Mouse (Mus musculus) limb, embryonic 10.5 days (tissue): Measurements from ENCODE around the gene Slc5a9. TPM values are rescaled to one million over a fixed set of nuclear protein-coding genes. Genes with fewer than 3 reads are reported as not detected.
"Not testable (repeated sequence)": the region's sequence is repeated elsewhere in the genome, so short reads cannot be mapped to it uniquely, and the experiment has no call there.

Experiments
- DNase-seq: peaks from one replicate; pipeline ENCODE4 v3.0.0-alpha.2; 2017; ENCODE audit warnings: low spot score
- H3K27ac ChIP-seq: fragments of 300-500 bp; sonication (generic); 2 replicates; pipeline ENCODE4 v1.5.1; 2016; ENCODE audit warnings: mild to moderate bottlenecking
- H3K27me3 ChIP-seq: fragments of 300-500 bp; sonication (generic); 2 replicates; pipeline ENCODE4 v1.6.1; 2016; ENCODE audit warnings: low read depth, mild to moderate bottlenecking; ENCODE audit not compliant: poor library complexity, severe bottlenecking
- H3K36me3 ChIP-seq: fragments of 300-500 bp; sonication (generic); 2 replicates; pipeline ENCODE4 v1.6.1; 2016; ENCODE audit warnings: mild to moderate bottlenecking, moderate library complexity
- H3K4me1 ChIP-seq: fragments of 300-500 bp; sonication (generic); 2 replicates; pipeline ENCODE4 v1.6.1; 2016
- H3K4me3 ChIP-seq: fragments of 300-500 bp; sonication (generic); 2 replicates; pipeline ENCODE4 v1.5.1; 2016; ENCODE audit warnings: mild to moderate bottlenecking, moderate library complexity
- H3K9me3 ChIP-seq: fragments of 300-500 bp; sonication (generic); replicated peaks from 2 replicates; pipeline ENCODE4 v1.6.1; 2016; ENCODE audit warnings: mild to moderate bottlenecking
- WGBS: fragments of 180-500 bp; shearing (Covaris S2); methylation state at CpG from one replicate; pipeline ENCODE4 v1.1.7; 2016; 5-methylcytosine and 5-hydroxymethylcytosine counted together
- polyA plus RNA-seq: library from polyadenylated mRNA; unstranded; fragments of >200 nt; fragmentation: Nextera tagmentation; extraction: Ambion mirVana; gene quantifications from 2 replicates; pipeline ENCODE4 v1.2.1, GENCODE M21; 2016

The Slc5a9 gene
- polyA plus RNA-seq = not detected in 2 replicates

DNA sequence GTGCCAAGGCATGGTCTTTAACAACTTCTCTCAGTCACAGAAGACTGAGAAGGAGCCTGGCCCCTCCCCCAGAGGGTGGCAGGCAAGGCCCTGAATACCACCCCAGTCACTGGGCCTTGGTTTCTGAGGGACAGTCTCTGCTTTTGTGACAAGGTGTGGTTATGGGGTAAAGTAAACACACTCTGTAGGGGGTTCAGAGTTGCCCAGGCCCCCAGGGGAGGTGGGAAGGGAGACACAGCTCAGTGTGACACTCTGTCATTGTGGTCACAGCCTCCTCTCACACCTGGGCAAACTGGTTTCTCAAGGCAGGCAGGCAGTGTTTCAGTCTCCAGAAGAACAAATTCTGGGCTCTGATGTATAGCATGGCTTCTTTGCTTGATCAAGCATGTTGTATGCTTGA, at the start of gene Slc5a9:
Slc5a9 (minus strand) TSS at position 144 of the 400 bp plus-strand sequence.
- no peaks in the 10 kb centered on the region for H3K27me3 ChIP-seq
- H3K9me3 ChIP-seq = no peaks in the 10 kb centered on the region
- no peaks in the 10 kb centered on the region for H3K4me1 ChIP-seq
- H3K4me3 ChIP-seq = no peak within 1 kb of the TSS
- no peaks in the 10 kb centered on the region for H3K36me3 ChIP-seq
- H3K27ac ChIP-seq = no peak within 1 kb of the TSS
- no peak for DNase-seq

DNA sequence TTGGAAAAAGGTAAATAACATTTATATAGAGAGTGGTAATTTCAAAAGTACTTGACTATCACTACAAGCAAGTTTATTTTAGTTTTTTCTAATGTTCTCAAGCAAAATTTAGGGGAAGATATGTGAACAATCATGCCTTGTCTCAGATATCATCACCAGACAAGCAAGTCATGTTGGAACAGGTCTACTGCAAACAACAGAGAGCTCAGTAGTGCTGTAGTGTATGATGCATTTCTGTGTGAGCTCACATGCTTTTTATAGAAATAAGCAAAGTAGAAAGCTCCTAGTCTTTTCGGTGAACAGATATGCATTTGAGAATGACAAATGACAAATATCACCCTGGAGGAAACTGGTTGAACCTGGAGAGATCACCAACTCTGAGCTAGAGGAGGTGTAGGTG, 16.4 kb upstream of the Slc5a9 start, which contains the start of gene Skint8:
Skint8 (plus strand) TSS at position 301 of the 400 bp plus-strand sequence.
- no peak within 1 kb of the TSS for H3K4me3 ChIP-seq
- no peak within 1 kb of the TSS for H3K27ac ChIP-seq
- DNase-seq = no peak
- no peaks in the 10 kb centered on the region for H3K36me3 ChIP-seq
- H3K4me1 ChIP-seq = no peaks in the 10 kb centered on the region
- H3K9me3 ChIP-seq = no peaks in the 10 kb centered on the region
- no peaks in the 10 kb centered on the region for H3K27me3 ChIP-seq
- WGBS = 74% methylated on average over 1 of the region's 1 CpGs

DNA sequence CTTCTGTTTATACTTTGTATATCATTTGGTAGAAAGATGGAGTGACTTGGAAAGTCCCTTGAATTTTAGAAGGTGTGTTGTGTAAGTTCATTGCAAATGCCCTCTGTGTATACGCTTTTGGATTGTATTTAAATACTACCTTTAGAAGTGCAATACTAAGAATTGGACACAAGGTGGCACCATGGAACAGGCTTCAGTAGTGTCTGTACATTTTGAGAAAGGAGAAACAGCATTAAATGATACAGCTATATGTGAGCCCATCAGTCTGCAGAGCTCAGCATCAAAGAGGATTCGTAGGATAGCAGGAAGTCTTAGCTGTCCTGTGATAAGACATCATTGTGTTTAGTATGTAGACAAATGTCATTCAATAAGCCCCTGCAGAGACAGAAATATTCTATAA, 5.2 kb upstream of the Slc5a9 start:
- 53% methylated on average over 2 of the region's 2 CpGs for WGBS
- Histone ChIP-seq H3K9me3 (no peaks in the 10 kb centered on the region), H3K36me3 (no peaks in the 10 kb centered on the region), H3K27me3 (no peaks in the 10 kb centered on the region), H3K27ac (no peak overlapping the region), H3K4me3 (no peak overlapping the region), H3K4me1 (no peaks in the 10 kb centered on the region)
- no peak for DNase-seq

DNA sequence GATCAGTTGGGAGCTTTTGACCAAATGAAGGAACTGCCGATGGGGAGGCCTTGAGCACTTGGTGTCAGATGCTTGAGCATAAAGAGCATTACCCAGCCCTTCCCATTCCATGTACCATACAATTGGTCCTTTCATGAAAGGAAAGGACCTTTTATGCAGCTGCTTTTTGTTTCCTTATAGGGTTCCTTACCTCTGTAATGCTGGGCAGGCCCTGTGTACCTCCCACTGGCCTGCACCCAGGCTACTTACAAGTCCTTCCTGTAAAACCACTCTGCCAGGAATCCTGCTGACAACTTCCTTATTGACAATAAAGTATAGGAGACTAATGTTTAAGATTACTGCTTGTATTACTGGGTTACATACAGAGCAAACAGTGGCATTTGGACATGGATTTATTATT, 1.2 kb downstream of the Slc5a9 start:
- WGBS = 85% methylated on average over 1 of the region's 1 CpGs
- H3K9me3 ChIP-seq = no peaks in the 10 kb centered on the region

DNA sequence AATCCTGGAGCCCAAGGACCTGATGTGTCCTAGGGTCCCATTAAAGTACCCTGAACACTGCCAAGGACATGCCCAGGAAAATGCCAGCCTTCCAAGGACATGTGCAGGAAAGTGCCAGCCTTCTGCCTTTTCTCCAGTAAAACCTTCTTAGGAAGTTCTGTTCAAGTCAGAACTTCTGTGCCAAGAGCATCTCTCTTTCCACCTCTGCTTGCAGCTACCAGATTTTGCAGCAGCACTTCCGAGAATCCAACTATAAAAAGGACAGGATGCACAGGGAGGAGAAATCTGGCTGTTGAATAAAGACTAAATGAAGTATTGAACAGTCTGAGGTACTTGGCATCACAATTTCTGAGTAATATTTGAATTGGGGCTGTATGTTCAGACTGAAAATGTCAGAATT, 2.2 kb downstream of the Slc5a9 start:
- H3K9me3 ChIP-seq, H3K4me3 ChIP-seq, H3K4me1 ChIP-seq, H3K27ac ChIP-seq, DNase-seq, H3K36me3 ChIP-seq, H3K27me3 ChIP-seq: not testable (repeated sequence)
- 88% methylated on average over 1 of the region's 1 CpGs for WGBS

More for the DNA sequence above, 1.2 kb downstream of the Slc5a9 start:
- DNase-seq = no peak
- no peaks in the 10 kb centered on the region for H3K36me3 ChIP-seq
- no peaks in the 10 kb centered on the region for H3K27me3 ChIP-seq
- H3K4me3 ChIP-seq = no peak overlapping the region
- H3K4me1 ChIP-seq = no peaks in the 10 kb centered on the region
- H3K27ac ChIP-seq = no peak overlapping the region

DNA sequence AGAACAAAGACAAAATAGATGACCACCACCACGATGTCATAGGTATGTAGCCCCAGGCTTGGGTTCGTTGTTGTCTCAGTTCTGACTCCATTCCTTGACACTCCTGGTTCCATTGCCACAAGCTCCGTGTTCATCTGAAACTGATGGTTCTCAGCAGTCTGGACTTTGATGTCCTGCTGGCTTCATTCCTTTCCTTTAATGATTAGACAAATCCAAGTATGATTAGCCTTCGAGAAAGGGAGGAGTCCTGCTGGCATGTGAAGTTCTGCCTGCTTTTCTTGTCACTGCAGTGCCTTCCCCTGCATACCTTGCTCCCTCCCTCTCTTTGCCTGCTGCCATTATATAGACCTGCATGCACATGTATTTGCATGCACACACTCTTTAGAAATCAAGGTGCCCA, 4.2 kb downstream of the Slc5a9 start:
- no peaks in the 10 kb centered on the region for H3K4me1 ChIP-seq
- H3K27ac ChIP-seq = no peak overlapping the region
- H3K27me3 ChIP-seq = no peaks in the 10 kb centered on the region
- no peaks in the 10 kb centered on the region for H3K36me3 ChIP-seq
- 83% methylated on average over 4 of the region's 4 CpGs for whole genome bisulfite sequencing
- DNase-seq = no peak
- H3K4me3 ChIP-seq = no peak overlapping the region
- no peaks in the 10 kb centered on the region for H3K9me3 ChIP-seq

DNA sequence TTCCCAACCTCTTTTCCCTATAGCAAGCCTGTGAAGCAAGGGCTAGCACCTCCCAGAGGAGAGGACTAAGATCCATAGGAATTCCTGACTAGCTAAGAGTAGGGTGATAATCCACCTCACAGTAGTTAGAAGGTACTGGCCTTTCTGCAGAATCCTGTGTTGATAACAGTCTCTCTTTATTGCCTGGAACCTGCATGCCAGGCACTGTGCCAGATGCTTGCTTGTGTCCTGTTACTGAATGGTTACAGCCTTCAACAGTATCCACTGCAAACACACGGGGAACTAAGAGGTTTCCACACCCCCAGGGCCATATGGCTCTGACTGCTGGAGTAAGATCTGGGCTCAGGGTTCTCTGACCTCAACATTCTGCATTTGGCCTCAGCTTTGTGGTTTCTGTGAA, 5.0 kb downstream of the Slc5a9 start:
- no peaks in the 10 kb centered on the region for H3K4me1 ChIP-seq
- no peak for DNase-seq

DNA sequence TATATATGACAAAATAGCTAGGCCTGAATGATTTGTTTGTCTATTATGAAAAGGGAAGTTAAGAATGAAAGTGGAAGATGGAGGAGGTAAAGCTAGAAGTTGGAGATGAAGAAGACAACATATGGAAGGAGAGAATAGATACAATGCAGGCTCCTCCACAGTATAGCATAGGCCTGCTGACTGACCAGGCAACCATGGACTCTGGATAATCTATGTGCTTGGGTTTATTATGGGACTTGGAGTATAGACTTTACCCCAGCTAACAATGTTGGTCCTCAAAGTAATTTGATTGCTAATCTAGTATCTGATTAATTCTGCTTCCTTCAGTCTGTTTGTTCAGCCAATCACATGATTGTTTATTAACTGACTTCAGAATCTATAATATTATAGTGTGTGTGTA, 10.6 kb downstream of the Slc5a9 start:
- no peaks in the 10 kb centered on the region for H3K27me3 ChIP-seq
- H3K4me1 ChIP-seq = no peaks in the 10 kb centered on the region
- no peak overlapping the region for H3K27ac ChIP-seq
- H3K4me3 ChIP-seq = no peak overlapping the region
- H3K36me3 ChIP-seq = no peaks in the 10 kb centered on the region
- H3K9me3 ChIP-seq = no peaks in the 10 kb centered on the region
- DNase-seq = no peak

More for the DNA sequence above, 5.0 kb downstream of the Slc5a9 start:
- no peaks in the 10 kb centered on the region for H3K36me3 ChIP-seq
- WGBS = 39% methylated on average over 1 of the region's 1 CpGs
- H3K27me3 ChIP-seq = no peaks in the 10 kb centered on the region
- H3K27ac ChIP-seq = no peak overlapping the region
- no peak overlapping the region for H3K4me3 ChIP-seq
- no peaks in the 10 kb centered on the region for H3K9me3 ChIP-seq

DNA sequence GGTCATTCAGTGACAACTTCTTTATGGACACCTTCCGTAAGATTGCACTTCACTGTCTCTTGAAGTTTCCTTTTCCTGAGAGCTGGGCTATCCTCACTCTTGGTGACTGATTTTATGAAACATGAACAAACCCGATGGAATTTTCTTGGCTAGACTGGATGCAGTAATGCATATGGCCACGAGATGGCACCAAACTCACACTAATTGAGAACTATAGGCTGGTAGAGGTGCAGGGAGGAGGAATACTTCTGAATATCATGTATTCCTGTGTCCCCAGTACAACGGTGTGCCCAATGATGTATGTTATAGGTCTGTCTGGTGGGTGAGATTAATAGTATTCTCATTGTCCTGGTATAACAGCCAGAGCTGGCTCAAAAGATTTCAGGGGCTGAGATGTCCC, 16.1 kb downstream of the Slc5a9 start:
- Histone ChIP-seq H3K27ac (no peak overlapping the region), H3K4me1 (no peaks in the 10 kb centered on the region), H3K9me3 (no peaks in the 10 kb centered on the region), H3K36me3 (no peaks in the 10 kb centered on the region), H3K4me3 (no peak overlapping the region), H3K27me3 (no peaks in the 10 kb centered on the region)
- DNase-seq = peak; percentile 77
- 29% methylated on average over 4 of the region's 4 CpGs for WGBS

DNA sequence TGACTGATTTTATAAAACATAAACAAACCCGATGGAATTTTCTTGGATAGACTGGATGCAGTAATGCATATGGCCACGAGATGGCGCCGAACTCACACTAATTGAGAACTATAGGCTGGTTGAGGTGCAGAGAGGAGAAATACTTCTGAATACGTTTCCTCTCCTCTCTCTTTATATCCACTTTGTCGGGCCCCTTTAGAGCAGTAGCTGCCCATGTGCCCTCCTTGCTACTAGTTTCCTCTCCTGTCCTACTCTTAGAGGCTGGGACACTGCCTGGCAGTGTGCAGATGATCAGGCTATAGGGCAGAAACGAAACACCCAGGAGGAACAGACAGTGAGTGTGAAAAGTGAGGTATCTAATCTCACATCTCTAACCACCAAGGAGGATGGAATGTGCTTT, 16.7 kb downstream of the Slc5a9 start:
- no peaks in the 10 kb centered on the region for H3K4me1 ChIP-seq
- no peak overlapping the region for H3K4me3 ChIP-seq
- no peaks in the 10 kb centered on the region for H3K36me3 ChIP-seq
- H3K9me3 ChIP-seq = no peaks in the 10 kb centered on the region
- H3K27ac ChIP-seq = no peak overlapping the region
- DNase-seq = peak; percentile 71
- 13% methylated on average over 7 of the region's 7 CpGs for WGBS
- H3K27me3 ChIP-seq = no peaks in the 10 kb centered on the region

DNA sequence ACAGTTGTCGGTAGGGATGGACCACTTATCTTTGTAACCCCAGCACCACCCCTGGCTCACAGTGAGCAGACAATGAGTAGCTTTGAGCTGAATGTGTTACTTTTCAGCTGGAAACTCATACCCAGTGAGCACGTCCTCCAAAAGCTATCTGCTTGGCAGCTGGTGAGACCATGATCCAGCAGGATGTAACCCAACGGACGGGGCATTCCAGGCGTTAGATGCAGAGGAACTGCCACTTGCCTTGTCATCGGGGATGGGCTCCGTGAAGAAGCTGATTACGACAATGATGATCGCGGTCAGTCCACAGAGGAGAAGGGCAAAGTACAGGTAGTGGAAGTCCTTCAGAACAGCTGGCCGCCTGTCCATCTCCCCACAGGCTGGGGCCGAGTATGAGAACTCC, 19.2 kb downstream of the Slc5a9 start:
- Histone ChIP-seq H3K9me3 (no peaks in the 10 kb centered on the region), H3K4me3 (no peak overlapping the region), H3K27ac (no peak overlapping the region), H3K36me3 (no peaks in the 10 kb centered on the region), H3K27me3 (no peaks in the 10 kb centered on the region), H3K4me1 (peaks cover 6% of the 10 kb centered on the region; the same call in 1 of the 2 replicates)
- WGBS = 93% methylated on average over 12 of the region's 12 CpGs
- DNase-seq = no peak

DNA sequence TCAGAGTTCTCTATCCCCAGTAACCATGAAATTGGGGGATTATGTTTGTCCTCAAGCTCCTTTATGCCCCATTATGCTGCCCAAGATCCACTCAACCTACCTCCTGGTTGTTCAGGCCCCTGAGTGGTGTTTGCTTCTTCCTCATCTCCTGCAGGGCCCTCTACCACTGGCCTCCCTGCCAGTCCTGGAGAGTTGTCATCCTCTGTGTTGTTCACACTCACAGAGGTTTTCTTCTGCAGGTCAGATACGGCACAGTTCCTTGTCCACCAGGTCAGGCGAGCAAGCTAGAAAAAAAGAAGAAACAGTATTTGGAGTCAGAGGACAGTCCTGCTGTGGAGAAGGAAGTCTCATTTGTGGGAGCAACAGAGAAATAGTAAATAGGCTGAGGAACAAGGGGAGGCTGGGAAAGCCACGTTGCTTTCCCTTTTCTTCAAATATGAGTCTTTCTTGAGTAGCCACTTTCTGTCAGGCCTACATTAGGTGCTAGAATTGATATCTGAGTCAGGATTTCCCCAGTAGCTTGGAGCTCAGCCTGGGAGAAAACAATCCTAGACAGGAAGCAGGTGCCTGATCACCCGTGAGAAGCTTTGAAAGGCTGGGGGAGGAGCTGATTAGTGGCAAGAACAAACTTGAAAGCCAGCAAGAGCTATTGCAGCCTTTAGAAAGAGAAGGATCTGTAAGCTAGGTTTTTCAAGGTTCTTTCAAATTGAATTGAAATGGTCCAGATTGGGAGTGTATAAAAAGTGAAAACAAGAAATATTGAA, 22.4 kb downstream of the Slc5a9 start:
- no peak overlapping the region for H3K27ac ChIP-seq
- H3K9me3 ChIP-seq = no peaks in the 10 kb centered on the region
- peaks cover 6% of the 10 kb centered on the region; the same call in 1 of the 2 replicates for H3K4me1 ChIP-seq
- WGBS = 64% methylated on average over 4 of the region's 4 CpGs
- no peak for DNase-seq
- H3K36me3 ChIP-seq = no peaks in the 10 kb centered on the region
- no peak overlapping the region for H3K4me3 ChIP-seq
- no peaks in the 10 kb centered on the region for H3K27me3 ChIP-seq

DNA sequence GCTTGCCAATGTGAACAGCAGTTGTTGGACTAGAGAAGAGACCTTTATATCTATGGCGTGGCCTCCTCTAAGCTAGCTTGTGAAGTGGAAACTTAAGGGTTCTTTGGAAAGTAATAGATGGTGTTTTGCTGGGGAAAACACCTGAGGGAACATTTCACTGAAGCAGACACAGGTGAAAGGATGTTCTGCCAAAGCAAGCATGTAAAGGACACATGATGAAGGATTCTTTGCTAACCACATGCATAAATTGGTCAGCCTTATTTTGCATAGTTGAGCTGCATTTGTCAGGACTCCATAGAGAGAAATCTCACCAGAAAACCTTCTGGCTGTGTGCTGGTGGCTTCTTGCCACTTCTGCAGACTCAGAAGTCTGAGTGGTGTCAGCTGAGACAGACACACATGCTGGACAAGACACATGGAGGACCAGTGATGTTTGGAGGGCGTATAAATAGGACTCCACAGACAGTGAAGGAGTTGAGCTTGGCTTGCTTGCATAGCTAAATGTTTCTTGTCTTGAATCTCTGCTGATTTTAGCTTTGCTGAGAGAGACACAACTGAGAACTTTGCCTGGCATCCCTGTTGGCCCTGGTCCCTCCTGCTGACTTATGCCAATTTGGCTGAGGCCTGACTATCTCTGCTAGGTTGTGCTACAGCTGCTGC, 34.8 kb downstream of the Slc5a9 start:
- WGBS = 82% methylated on average over 2 of the region's 2 CpGs
- Histone ChIP-seq H3K4me1 (no peaks in the 10 kb centered on the region), H3K27me3 (no peaks in the 10 kb centered on the region), H3K4me3 (no peak overlapping the region), H3K36me3 (no peaks in the 10 kb centered on the region), H3K9me3 (no peaks in the 10 kb centered on the region), H3K27ac (no peak overlapping the region)
- DNase-seq = no peak
